Mouse (Mus musculus): ENCODE results near the gene Gm45713. TPM values are rescaled to one million over a fixed set of nuclear protein-coding genes. Genes with fewer than 3 reads are reported as not detected.

Gm45713 gene
- polyA plus RNA-seq (2015; fragmentation: Nextera tagmentation; extraction: Ambion mirVana), result 0.15 TPM in 1 of 2 replicates, not detected in the other

GRCm38 (mm10) chr7:45135993-45136567 lies at the start of gene Gm45713, which contains the start of gene Flt3l:
Gene Gm45713 (minus strand): TSS chr7:45136231.
Gene Flt3l (minus strand): TSS chr7:45136432.
- Histone ChIP-seq H3K36me3 (no peaks in the 10 kb centered on the region), H3K4me3 (peak within 1 kb of the TSS; percentile 46), H3K4me2 (replicated peaks) (peak within 1 kb of the TSS; percentile 79), H3K27ac (replicated peaks) (no peak within 1 kb of the TSS), H3K4me1 (peaks cover 10% of the 10 kb centered on the region), H3K9me3 (no peaks in the 10 kb centered on the region), H3K9ac (replicated peaks) (peak within 1 kb of the TSS; percentile 55), H3K27me3 (no peaks in the 10 kb centered on the region; the same call in 1 of the 2 replicates)
- ATAC-seq (replicated peaks), result peak; percentile 88
- WGBS, result 2% methylated on average over 29 of the region's 29 CpGs

GRCm38 (mm10) chr7:45183672-45184071 lies 47.6 kb upstream of the Gm45713 start:
- no peaks in the 10 kb centered on the region for H3K36me3 ChIP-seq
- 71% methylated on average over 7 of the region's 7 CpGs for WGBS
- H3K27me3 ChIP-seq, result peaks cover 73% of the 10 kb centered on the region
- peaks cover 20% of the 10 kb centered on the region for H3K4me1 ChIP-seq
- no peak overlapping the region for H3K9ac ChIP-seq (replicated peaks)
- no peak overlapping the region for H3K4me3 ChIP-seq
- H3K9me3 ChIP-seq, result no peaks in the 10 kb centered on the region
- H3K4me2 ChIP-seq (replicated peaks), result no peak overlapping the region
- H3K27ac ChIP-seq (replicated peaks), result no peak overlapping the region
- ATAC-seq (replicated peaks), result no peak

DNA sequence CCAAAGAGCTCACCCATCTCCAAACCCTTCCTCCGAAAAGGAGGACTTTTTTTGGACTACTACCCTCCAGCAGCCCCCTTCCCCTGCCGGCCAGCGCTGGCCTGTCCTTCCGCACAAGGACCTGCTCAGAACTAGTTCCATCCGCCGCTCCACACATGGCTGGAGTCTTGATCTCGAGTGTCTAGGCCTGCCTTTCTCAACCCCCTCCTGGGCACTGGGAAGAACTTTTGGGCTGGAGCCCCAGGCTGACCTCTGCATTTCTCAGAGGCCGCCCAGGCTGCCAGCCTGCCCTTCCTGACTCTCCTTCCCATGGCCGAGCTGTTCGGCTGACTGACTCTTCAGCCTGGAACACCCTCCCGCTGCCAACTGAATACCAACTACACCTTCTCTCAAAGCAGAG lies 46.6 kb upstream of the Gm45713 start:
- no peaks in the 10 kb centered on the region for H3K9me3 ChIP-seq
- peaks cover 20% of the 10 kb centered on the region for H3K4me1 ChIP-seq
- 13% methylated on average over 11 of the region's 11 CpGs for WGBS
- peak overlapping the region; percentile 14 for H3K9ac ChIP-seq (replicated peaks)
- ATAC-seq (replicated peaks), result peak; percentile 18
- H3K4me3 ChIP-seq, result peak overlapping the region; percentile 31
- no peaks in the 10 kb centered on the region for H3K36me3 ChIP-seq
- peak overlapping the region; percentile 46 for H3K4me2 ChIP-seq (replicated peaks)
- H3K27me3 ChIP-seq, result peaks cover 83% of the 10 kb centered on the region
- H3K27ac ChIP-seq (replicated peaks), result no peak overlapping the region

GRCm38 (mm10) chr7:45182199-45182601 lies 46.2 kb upstream of the Gm45713 start:
- Histone ChIP-seq H3K27ac (replicated peaks) (no peak overlapping the region), H3K27me3 (peaks cover 87% of the 10 kb centered on the region), H3K4me3 (peak overlapping the region; percentile 31), H3K4me1 (peaks cover 20% of the 10 kb centered on the region), H3K4me2 (replicated peaks) (peak overlapping the region; percentile 46), H3K9ac (replicated peaks) (peak overlapping the region; percentile 14), H3K36me3 (no peaks in the 10 kb centered on the region), H3K9me3 (no peaks in the 10 kb centered on the region)
- WGBS, result under 1% methylated on average over 34 of the region's 34 CpGs
- peak; percentile 91 for ATAC-seq (replicated peaks)

- H3K9me3 ChIP-seq, result no peaks in the 10 kb centered on the region
- H3K27ac ChIP-seq (replicated peaks), result no peak overlapping the region
- peaks cover 21% of the 10 kb centered on the region for H3K4me1 ChIP-seq
- H3K36me3 ChIP-seq, result no peaks in the 10 kb centered on the region
- H3K9ac ChIP-seq (replicated peaks), result no peak overlapping the region
- H3K4me2 ChIP-seq (replicated peaks), result peak overlapping the region; percentile 46
- 3% methylated on average over 35 of the region's 35 CpGs for WGBS
- H3K4me3 ChIP-seq, result peak overlapping the region; percentile 31
- no peak for ATAC-seq (replicated peaks)
- H3K27me3 ChIP-seq, result peaks cover 92% of the 10 kb centered on the region
Measured at GRCm38 (mm10) chr7:45181540-45181939, 45.5 kb upstream of the Gm45713 start.

GRCm38 (mm10) chr7:45180896-45181477 lies 45.0 kb upstream of the Gm45713 start, which contains the start of gene Pth2:
Gene Pth2 (plus strand): TSS chr7:45180995.
- Histone ChIP-seq H3K4me3 (peak within 1 kb of the TSS; percentile 31), H3K4me1 (peaks cover 27% of the 10 kb centered on the region), H3K27ac (replicated peaks) (no peak within 1 kb of the TSS), H3K4me2 (replicated peaks) (peak within 1 kb of the TSS; percentile 46), H3K27me3 (peaks cover 96% of the 10 kb centered on the region), H3K9me3 (no peaks in the 10 kb centered on the region), H3K9ac (replicated peaks) (no peak within 1 kb of the TSS), H3K36me3 (no peaks in the 10 kb centered on the region)
- WGBS, result 11% methylated on average over 19 of the region's 20 CpGs
- ATAC-seq (replicated peaks), result no peak

GRCm38 (mm10) chr7:45179469-45179868 lies 43.4 kb upstream of the Gm45713 start, which contains the start of gene Gfy:
Gene Gfy (minus strand): TSS chr7:45179569.
- Histone ChIP-seq H3K9me3 (no peaks in the 10 kb centered on the region), H3K9ac (replicated peaks) (no peak within 1 kb of the TSS), H3K27me3 (peaks cover 99% of the 10 kb centered on the region), H3K4me1 (peaks cover 35% of the 10 kb centered on the region), H3K4me3 (no peak within 1 kb of the TSS), H3K4me2 (replicated peaks) (no peak within 1 kb of the TSS), H3K27ac (replicated peaks) (no peak within 1 kb of the TSS), H3K36me3 (no peaks in the 10 kb centered on the region)
- ATAC-seq (replicated peaks), result no peak
- WGBS, result 26% methylated on average over 7 of the region's 7 CpGs

- Histone ChIP-seq H3K4me3 (no peak overlapping the region), H3K36me3 (no peaks in the 10 kb centered on the region), H3K27ac (replicated peaks) (no peak overlapping the region), H3K27me3 (peaks cover 97% of the 10 kb centered on the region), H3K9me3 (no peaks in the 10 kb centered on the region), H3K4me1 (peaks cover 36% of the 10 kb centered on the region), H3K4me2 (replicated peaks) (no peak overlapping the region), H3K9ac (replicated peaks) (no peak overlapping the region)
- no peak for ATAC-seq (replicated peaks)
- 26% methylated on average over 7 of the region's 7 CpGs for WGBS
Measured at GRCm38 (mm10) chr7:45178550-45178949, 42.5 kb upstream of the Gm45713 start.

- H3K27me3 ChIP-seq, result peaks cover 85% of the 10 kb centered on the region
Measured at GRCm38 (mm10) chr7:45176356-45176755, 40.3 kb upstream of the Gm45713 start.

DNA sequence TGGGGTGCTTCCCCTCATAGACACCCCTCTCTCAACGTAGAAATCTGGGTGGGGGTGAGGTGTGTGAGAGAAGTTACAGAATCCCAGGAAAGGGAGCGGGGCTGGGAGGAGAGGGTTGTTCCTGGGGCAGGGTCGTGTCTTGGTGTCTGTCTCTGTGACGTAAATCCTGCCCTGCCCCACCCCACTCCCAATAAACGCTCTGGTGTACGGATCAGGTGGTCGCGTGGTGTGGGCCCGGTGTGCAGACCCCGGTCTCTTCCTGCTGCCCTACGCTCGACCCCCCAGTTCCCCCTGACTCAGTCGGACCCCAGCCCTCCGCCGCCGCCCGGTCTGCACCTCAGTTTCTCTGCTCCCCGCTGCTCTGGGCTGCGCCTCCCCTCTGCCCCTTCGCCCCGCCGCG lies 39.9 kb upstream of the Gm45713 start:
- ATAC-seq (replicated peaks), result no peak
- H3K4me1 ChIP-seq, result peaks cover 17% of the 10 kb centered on the region
- H3K4me2 ChIP-seq (replicated peaks), result peak overlapping the region; percentile 31
- under 1% methylated on average over 23 of the region's 23 CpGs for WGBS
- no peaks in the 10 kb centered on the region for H3K36me3 ChIP-seq
- no peak overlapping the region for H3K27ac ChIP-seq (replicated peaks)
- no peaks in the 10 kb centered on the region for H3K9me3 ChIP-seq
- peaks cover 85% of the 10 kb centered on the region for H3K27me3 ChIP-seq
- peak overlapping the region; percentile 15; the same call in 1 of the 2 replicates for H3K4me3 ChIP-seq
- no peak overlapping the region for H3K9ac ChIP-seq (replicated peaks)

More at GRCm38 (mm10) chr7:45176356-45176755, 40.3 kb upstream of the Gm45713 start:
- WGBS, result 2% methylated on average over 29 of the region's 31 CpGs
- Histone ChIP-seq H3K4me2 (replicated peaks) (peak overlapping the region; percentile 31), H3K4me3 (peak overlapping the region; percentile 15; the same call in 1 of the 2 replicates), H3K9ac (replicated peaks) (no peak overlapping the region), H3K9me3 (no peaks in the 10 kb centered on the region), H3K36me3 (no peaks in the 10 kb centered on the region), H3K27ac (replicated peaks) (no peak overlapping the region), H3K4me1 (peaks cover 21% of the 10 kb centered on the region)
- no peak for ATAC-seq (replicated peaks)

DNA sequence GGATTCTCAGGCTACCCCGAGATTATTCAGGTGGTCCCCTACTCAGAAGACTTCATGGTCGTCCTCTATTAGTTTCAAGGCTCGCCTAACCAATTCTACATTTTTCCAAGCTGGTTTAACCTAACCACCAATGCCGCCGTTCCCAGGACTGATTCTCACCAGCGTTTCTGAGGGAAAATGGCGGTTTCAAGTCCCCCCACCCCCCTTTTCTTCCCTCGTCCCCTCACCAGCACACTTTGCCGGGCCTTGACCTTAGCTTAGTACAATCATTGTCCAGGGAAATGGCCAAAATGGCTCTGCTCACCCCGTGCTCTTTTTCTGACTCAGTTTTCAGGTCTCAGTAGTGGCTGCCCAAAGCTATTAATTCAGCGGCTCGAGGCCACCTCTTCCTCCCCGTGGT lies 39.4 kb upstream of the Gm45713 start:
- Histone ChIP-seq H3K27ac (replicated peaks) (no peak overlapping the region), H3K4me1 (peaks cover 15% of the 10 kb centered on the region), H3K4me3 (no peak overlapping the region), H3K27me3 (peaks cover 85% of the 10 kb centered on the region), H3K36me3 (no peaks in the 10 kb centered on the region), H3K9me3 (no peaks in the 10 kb centered on the region), H3K4me2 (replicated peaks) (no peak overlapping the region), H3K9ac (replicated peaks) (no peak overlapping the region)
- 1% methylated on average over 13 of the region's 13 CpGs for WGBS
- no peak for ATAC-seq (replicated peaks)

DNA sequence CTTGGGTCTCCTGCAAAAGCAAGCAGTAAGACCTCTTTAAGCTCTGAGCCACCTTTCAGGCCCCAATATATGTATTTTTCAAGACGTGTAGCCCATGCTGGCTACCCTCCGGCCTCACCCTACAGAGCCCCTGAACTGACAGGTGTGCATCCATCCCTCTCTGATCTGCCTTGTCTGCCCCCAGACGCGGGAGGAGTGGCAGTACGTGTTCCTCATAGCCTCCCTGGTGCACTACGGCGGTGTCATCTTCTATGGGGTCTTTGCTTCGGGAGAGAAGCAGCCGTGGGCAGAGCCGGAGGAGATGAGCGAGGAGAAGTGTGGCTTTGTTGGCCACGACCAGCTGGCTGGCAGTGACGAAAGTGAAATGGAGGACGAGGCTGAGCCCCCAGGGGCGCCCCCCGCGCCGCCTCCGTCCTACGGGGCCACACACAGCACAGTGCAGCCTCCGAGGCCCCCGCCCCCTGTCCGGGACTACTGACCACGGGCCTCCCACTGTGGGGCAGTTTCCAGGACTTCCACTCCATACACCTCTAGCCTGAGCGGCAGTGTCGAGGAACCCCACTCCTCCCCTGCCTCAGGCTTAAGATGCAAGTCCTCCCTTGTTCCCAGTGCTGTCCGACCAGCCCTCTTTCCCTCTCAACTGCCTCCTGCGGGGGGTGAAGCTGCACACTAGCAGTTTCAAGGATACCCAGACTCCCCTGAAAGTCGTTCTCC lies 38.7 kb upstream of the Gm45713 start:
- no peak for ATAC-seq (replicated peaks)
- Histone ChIP-seq H3K4me2 (replicated peaks) (no peak overlapping the region), H3K9me3 (no peaks in the 10 kb centered on the region), H3K4me3 (0 out of 2 replicates have a peak overlapping the region, but pooled peaks have one; percentile 8), H3K27me3 (peaks cover 83% of the 10 kb centered on the region), H3K36me3 (no peaks in the 10 kb centered on the region), H3K4me1 (peaks cover 15% of the 10 kb centered on the region), H3K9ac (replicated peaks) (no peak overlapping the region), H3K27ac (replicated peaks) (no peak overlapping the region)
- 3% methylated on average over 28 of the region's 29 CpGs for WGBS
